In the genomic region with DNA sequence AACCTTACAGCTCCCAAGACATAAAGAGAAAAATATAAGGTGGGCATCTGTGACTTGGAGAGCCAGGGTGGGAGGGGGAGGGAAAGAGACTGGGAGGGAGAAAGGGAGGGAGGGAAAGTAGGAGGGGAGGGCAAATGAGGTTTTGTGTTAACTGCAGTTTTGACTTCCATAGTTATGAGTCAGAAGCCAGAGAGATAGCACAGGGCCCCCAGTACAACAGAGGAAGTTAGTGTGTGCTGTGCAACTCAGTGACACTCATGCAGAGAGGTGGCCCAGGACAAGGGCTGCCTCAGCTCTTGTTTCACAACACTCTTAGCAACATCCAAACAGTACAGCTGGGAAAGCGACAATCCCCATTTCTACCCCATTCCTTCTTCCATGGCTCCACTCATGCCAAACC, we compare ENCODE assay signal across 11 mouse cellular contexts.
DNase-seq lines count a peak whose midpoint lies in the region; ATAC-seq and TF ChIP-seq lines count a peak whose summit lies in the region.
"Had no signal": no experiment of that assay in that cellular context is flagged by ENCODE, and none has a peak within 500 bp of the region (broad histone marks: within the 10 kb centered on the region; RNA-seq: fewer than 3 reads in every experiment).

No protein-coding gene starts in this region.

- no peak overlapping the region for H3K4me3 ChIP-seq in lung, embryonic 14.5 days (ENCODE audit: low read depth, low read length)
- H3K4me3 ChIP-seq in intestine, embryonic 15.5 days (replicated peaks): no peak overlapping the region
- no peak overlapping the region for H3K4me3 ChIP-seq in stomach, embryonic 16.5 days (replicated peaks; ENCODE audit: low read length)
- H3K4me3 ChIP-seq: neural tube, embryonic 13.5 days had no signal

- peaks cover 20% of the 10 kb centered on the region for H3K4me1 ChIP-seq in lung, embryonic 14.5 days (ENCODE audit: insufficient read depth)
- H3K4me1 ChIP-seq in intestine, embryonic 15.5 days (replicated peaks): peaks cover 26% of the 10 kb centered on the region
- peaks cover 28% of the 10 kb centered on the region for H3K4me1 ChIP-seq in stomach, embryonic 16.5 days (ENCODE audit: control insufficient read depth, insufficient read depth, low read length)

- H3K9me3 ChIP-seq in lung, embryonic 14.5 days (ENCODE audit: low read depth, low read length): no peaks in the 10 kb centered on the region
- no peaks in the 10 kb centered on the region for H3K9me3 ChIP-seq in intestine, embryonic 15.5 days
- H3K9me3 ChIP-seq in stomach, embryonic 16.5 days (replicated peaks; ENCODE audit: control insufficient read depth, low read length): no peaks in the 10 kb centered on the region
- H3K9me3 ChIP-seq: neural tube, embryonic 13.5 days had no signal

- no peak overlapping the region for H3K9ac ChIP-seq in lung, embryonic 14.5 days
- H3K9ac ChIP-seq in intestine, embryonic 15.5 days: no peak overlapping the region
- H3K9ac ChIP-seq in stomach, embryonic 16.5 days (ENCODE audit: low read length): no peak overlapping the region
- H3K9ac ChIP-seq: neural tube, embryonic 13.5 days had no signal

- WGBS in lung, embryonic 14.5 days: 65% methylated on average over 1 of the region's 1 CpGs
- 84% methylated on average over 1 of the region's 1 CpGs for WGBS in intestine, embryonic 15.5 days
- WGBS in stomach, embryonic 16.5 days: 83% methylated on average over 1 of the region's 1 CpGs

- no peak for TF ChIP-seq CTCF in lung, embryonic 14.5 days (IDR thresholded peaks at IDR 0.05; ENCODE audit: low read depth)

- H3K27me3 ChIP-seq in lung, embryonic 14.5 days (ENCODE audit: insufficient read depth, low read length): no peaks in the 10 kb centered on the region
- H3K27me3 ChIP-seq in intestine, embryonic 15.5 days (replicated peaks): no peaks in the 10 kb centered on the region
- no peaks in the 10 kb centered on the region for H3K27me3 ChIP-seq in stomach, embryonic 16.5 days (ENCODE audit: control insufficient read depth, insufficient read depth, low read length)
- H3K27me3 ChIP-seq: neural tube, embryonic 13.5 days had no signal

- no peak overlapping the region for H3K27ac ChIP-seq in lung, embryonic 14.5 days (ENCODE audit: low read depth)
- H3K27ac ChIP-seq in intestine, embryonic 15.5 days: no peak overlapping the region
- peak overlapping the region; percentile 49; the same call in 1 of the 2 replicates for H3K27ac ChIP-seq in stomach, embryonic 16.5 days (ENCODE audit: low read length)
- H3K27ac ChIP-seq: neural tube, embryonic 13.5 days had no signal

- no peaks in the 10 kb centered on the region for H3K36me3 ChIP-seq in lung, embryonic 14.5 days (ENCODE audit: insufficient read depth)
- H3K36me3 ChIP-seq in intestine, embryonic 15.5 days: no peaks in the 10 kb centered on the region
- H3K36me3 ChIP-seq in stomach, embryonic 16.5 days (ENCODE audit: control insufficient read depth, insufficient read depth, low read length): no peaks in the 10 kb centered on the region
- H3K36me3 ChIP-seq: neural tube, embryonic 13.5 days had no signal

- H3K4me2 ChIP-seq in lung, embryonic 14.5 days: no peak overlapping the region
- no peak overlapping the region for H3K4me2 ChIP-seq in intestine, embryonic 15.5 days (replicated peaks)
- no peak overlapping the region for H3K4me2 ChIP-seq in stomach, embryonic 16.5 days (ENCODE audit: low read depth, low read length)
- H3K4me2 ChIP-seq: neural tube, embryonic 13.5 days had no signal

- peak; percentile 60 for DNase-seq in adrenal gland, postnatal 14 days
- no peak for DNase-seq in adrenal gland, postnatal 10 days
- peak; percentile 56 for DNase-seq in lung, embryonic 14.5 days
- no peak for DNase-seq in lung, postnatal 14 days
- no peak for DNase-seq in urinary bladder, postnatal 14 days (ENCODE audit: low spot score)
- no peak for DNase-seq in thymus, postnatal 0 days (ENCODE audit: low spot score)
- DNase-seq: cerebellum, postnatal 10 days; spleen, adult 18-20 months had no signal

- peak; percentile 67; the same call in 1 of the 2 replicates for ATAC-seq in lung, embryonic 14.5 days (ENCODE audit: insufficient read depth)
- peak; percentile 55; the same call in 1 of the 2 replicates for ATAC-seq in intestine, embryonic 15.5 days
- 0 out of 2 replicates have a peak, but pooled peaks have one; percentile 50 for ATAC-seq in stomach, embryonic 16.5 days (ENCODE audit: insufficient read depth, low FRiP score)

Comparison
In these comparisons a context has a peak if more than half of its experiments do, and no peak if none do; other contexts are left out.
1. DNase-seq: peak in adrenal gland, postnatal 14 days (single experiment) and lung, embryonic 14.5 days (single experiment); none in adrenal gland, postnatal 10 days (single experiment), lung, postnatal 14 days (single experiment), urinary bladder, postnatal 14 days (single experiment) and thymus, postnatal 0 days (single experiment).
2. Peak in every context shown above with its lines, with median percentiles within 50 percentile points of each other: ATAC-seq.